Mouse (Mus musculus) layer of hippocampus, adult 8-10 months (tissue): ENCODE data around the gene Gclm. TPM values are rescaled to one million over a fixed set of nuclear protein-coding genes. Genes with fewer than 3 reads are reported as not detected.
A peak's percentile ranks its signal among the peaks of the same experiment; 100 is the strongest.
"Not testable (repeated sequence)": the region's sequence is repeated elsewhere in the genome, so short reads cannot be mapped to it uniquely, and the experiment has no call there.

Source experiments
- DNase-seq, 2 experiments: peaks; one replicate each; pipeline ENCODE4 v3.0.0; 2022; ENCODE audit warnings: low spot score in 2 of 2
- total RNA-seq, 4 experiments: library from RNA; stranded (reverse); gene quantifications; 2 replicates each; pipeline ENCODE4 v1.2.4; 2022

Gene Gclm
- total RNA-seq, 4 experiments from 2014 or later: 80.5 to 97.3 (median 88.5) TPM

GRCm38 (mm10) chr3:122235772-122236171 is 9.6 kb upstream of the Gclm start:
- no peak for DNase-seq

- no peak for DNase-seq
These were observed 2.5 kb upstream of the Gclm start for GRCm38 (mm10) chr3:122242876-122243275.

GRCm38 (mm10) chr3:122243416-122244167 is 1.8 kb upstream of the Gclm start:
- no peak for DNase-seq

GRCm38 (mm10) chr3:122244759-122245158 is 598 bp upstream of the Gclm start:
- no peak for DNase-seq

GRCm38 (mm10) chr3:122245878-122246332 is 548 bp downstream of the Gclm start:
- DNase-seq: peak in 1 of 2 experiments; percentile 49

- DNase-seq: no peak
These were observed 1.0 kb downstream of the Gclm start for GRCm38 (mm10) chr3:122246406-122246805.

- DNase-seq: no peak
These were observed 1.8 kb downstream of the Gclm start for GRCm38 (mm10) chr3:122246986-122247767.

GRCm38 (mm10) chr3:122247768-122248100 is 2.4 kb downstream of the Gclm start:
- DNase-seq: no peak

GRCm38 (mm10) chr3:122252466-122253253 is 7.3 kb downstream of the Gclm start:
- no peak for DNase-seq

GRCm38 (mm10) chr3:122254050-122254449 is 8.7 kb downstream of the Gclm start:
- not testable (repeated sequence) for DNase-seq

GRCm38 (mm10) chr3:122269986-122270385 is 24.6 kb downstream of the Gclm start:
- DNase-seq: no peak

GRCm38 (mm10) chr3:122272565-122272964 is 27.2 kb downstream of the Gclm start:
- not testable (repeated sequence) for DNase-seq

- no peak for DNase-seq
These were observed 28.3 kb downstream of the Gclm start for GRCm38 (mm10) chr3:122273407-122274240.

GRCm38 (mm10) chr3:122274241-122275024 is 29.1 kb downstream of the Gclm start, which contains the start of gene Dnttip2:
Gene Dnttip2 (plus strand): TSS chr3:122274388.
- peak; percentile 88 to 92 for DNase-seq

GRCm38 (mm10) chr3:122275111-122275510 is 29.8 kb downstream of the Gclm start:
- DNase-seq: no peak

- no peak for DNase-seq
These were observed 41.8 kb downstream of the Gclm start for GRCm38 (mm10) chr3:122287195-122287594.

- no peak for DNase-seq
These were observed 43.3 kb downstream of the Gclm start for GRCm38 (mm10) chr3:122288613-122289195.

- not testable (repeated sequence) for DNase-seq
These were observed 44.0 kb downstream of the Gclm start for GRCm38 (mm10) chr3:122289344-122289743.

- no peak for DNase-seq
These were observed 45.3 kb downstream of the Gclm start for GRCm38 (mm10) chr3:122290696-122291095.

GRCm38 (mm10) chr3:122291828-122292227 is 46.5 kb downstream of the Gclm start:
- no peak for DNase-seq
